Mouse (Mus musculus): ENCODE results near the gene Rps15a. TPM values are rescaled to one million over a fixed set of nuclear protein-coding genes. Genes with fewer than 3 reads are reported as not detected.

Rps15a gene
- polyA plus RNA-seq, 1 experiment from 2014 or later = 365 TPM

GRCm38 (mm10) chr7:118104458-118105052, 11.4 kb downstream of the Rps15a start:
- Histone ChIP-seq H3K9me3 (replicated peaks; ENCODE audit: control insufficient read depth, low read length) (no peaks in the 10 kb centered on the region), H3K36me3 (ENCODE audit: control insufficient read depth, insufficient read depth) (peaks cover 46% of the 10 kb centered on the region), H3K4me3 (ENCODE audit: low read length) (no peak overlapping the region), H3K9ac (ENCODE audit: low read length) (no peak overlapping the region), H3K27ac (ENCODE audit: low read length) (no peak overlapping the region), H3K4me1 (ENCODE audit: control insufficient read depth, insufficient read depth, low read length) (peaks cover 2% of the 10 kb centered on the region; the same call in 1 of the 2 replicates), H3K27me3 (ENCODE audit: control insufficient read depth, insufficient read depth, low read length) (no peaks in the 10 kb centered on the region), H3K4me2 (ENCODE audit: low read depth, low read length) (no peak overlapping the region)
- WGBS = 61% methylated on average over 5 of the region's 5 CpGs
- no peak for ATAC-seq (replicated peaks; ENCODE audit: extremely low read depth, insufficient read depth, low FRiP score)

GRCm38 (mm10) chr7:118103462-118104379, 12.3 kb downstream of the Rps15a start:
- Histone ChIP-seq H3K27ac (ENCODE audit: low read length) (no peak overlapping the region), H3K9me3 (replicated peaks; ENCODE audit: control insufficient read depth, low read length) (no peaks in the 10 kb centered on the region), H3K4me2 (ENCODE audit: low read depth, low read length) (no peak overlapping the region), H3K4me1 (ENCODE audit: control insufficient read depth, insufficient read depth, low read length) (peaks cover 2% of the 10 kb centered on the region; the same call in 1 of the 2 replicates), H3K36me3 (ENCODE audit: control insufficient read depth, insufficient read depth) (peaks cover 38% of the 10 kb centered on the region), H3K9ac (ENCODE audit: low read length) (no peak overlapping the region), H3K27me3 (ENCODE audit: control insufficient read depth, insufficient read depth, low read length) (no peaks in the 10 kb centered on the region), H3K4me3 (ENCODE audit: low read length) (no peak overlapping the region)
- ATAC-seq (replicated peaks; ENCODE audit: extremely low read depth, insufficient read depth, low FRiP score) = 0 out of 2 replicates have a peak, but pooled peaks have one; percentile 14
- WGBS = 46% methylated on average over 5 of the region's 5 CpGs

GRCm38 (mm10) chr7:118102678-118103461, 13.1 kb downstream of the Rps15a start:
- H3K36me3 ChIP-seq (ENCODE audit: control insufficient read depth, insufficient read depth) = peaks cover 29% of the 10 kb centered on the region
- ATAC-seq (replicated peaks; ENCODE audit: extremely low read depth, insufficient read depth, low FRiP score) = 0 out of 2 replicates have a peak, but pooled peaks have one; percentile 4
- H3K9ac ChIP-seq (ENCODE audit: low read length) = no peak overlapping the region
- H3K9me3 ChIP-seq (replicated peaks; ENCODE audit: control insufficient read depth, low read length) = no peaks in the 10 kb centered on the region
- no peak overlapping the region for H3K27ac ChIP-seq (ENCODE audit: low read length)
- H3K27me3 ChIP-seq (ENCODE audit: control insufficient read depth, insufficient read depth, low read length) = no peaks in the 10 kb centered on the region
- peaks cover 2% of the 10 kb centered on the region; the same call in 1 of the 2 replicates for H3K4me1 ChIP-seq (ENCODE audit: control insufficient read depth, insufficient read depth, low read length)
- H3K4me3 ChIP-seq (ENCODE audit: low read length) = no peak overlapping the region
- WGBS = 30% methylated on average over 4 of the region's 4 CpGs
- no peak overlapping the region for H3K4me2 ChIP-seq (ENCODE audit: low read depth, low read length)

GRCm38 (mm10) chr7:118102231-118102630, 13.8 kb downstream of the Rps15a start:
- Histone ChIP-seq H3K27ac (ENCODE audit: low read length) (no peak overlapping the region), H3K27me3 (ENCODE audit: control insufficient read depth, insufficient read depth, low read length) (no peaks in the 10 kb centered on the region), H3K9me3 (replicated peaks; ENCODE audit: control insufficient read depth, low read length) (no peaks in the 10 kb centered on the region), H3K4me1 (ENCODE audit: control insufficient read depth, insufficient read depth, low read length) (peaks cover 2% of the 10 kb centered on the region; the same call in 1 of the 2 replicates), H3K4me3 (ENCODE audit: low read length) (no peak overlapping the region), H3K4me2 (ENCODE audit: low read depth, low read length) (no peak overlapping the region), H3K9ac (ENCODE audit: low read length) (no peak overlapping the region), H3K36me3 (ENCODE audit: control insufficient read depth, insufficient read depth) (peaks cover 23% of the 10 kb centered on the region)
- 42% methylated on average over 4 of the region's 4 CpGs for WGBS
- ATAC-seq (replicated peaks; ENCODE audit: extremely low read depth, insufficient read depth, low FRiP score) = no peak

- no peaks in the 10 kb centered on the region for H3K36me3 ChIP-seq (ENCODE audit: control insufficient read depth, insufficient read depth)
- 0 out of 2 replicates have a peak, but pooled peaks have one; percentile 8 for ATAC-seq (replicated peaks; ENCODE audit: extremely low read depth, insufficient read depth, low FRiP score)
- H3K4me1 ChIP-seq (ENCODE audit: control insufficient read depth, insufficient read depth, low read length) = no peaks in the 10 kb centered on the region
- 38% methylated on average over 7 of the region's 7 CpGs for WGBS
- H3K9me3 ChIP-seq (replicated peaks; ENCODE audit: control insufficient read depth, low read length) = no peaks in the 10 kb centered on the region
- no peak overlapping the region for H3K4me3 ChIP-seq (ENCODE audit: low read length)
- H3K4me2 ChIP-seq (ENCODE audit: low read depth, low read length) = no peak overlapping the region
- H3K27ac ChIP-seq (ENCODE audit: low read length) = no peak overlapping the region
- H3K9ac ChIP-seq (ENCODE audit: low read length) = no peak overlapping the region
- no peaks in the 10 kb centered on the region for H3K27me3 ChIP-seq (ENCODE audit: control insufficient read depth, insufficient read depth, low read length)
Measured at GRCm38 (mm10) chr7:118097615-118098014, 18.4 kb downstream of the Rps15a start.

- Histone ChIP-seq H3K27ac (ENCODE audit: low read length) (no peak overlapping the region), H3K4me1 (ENCODE audit: control insufficient read depth, insufficient read depth, low read length) (no peaks in the 10 kb centered on the region), H3K27me3 (ENCODE audit: control insufficient read depth, insufficient read depth, low read length) (no peaks in the 10 kb centered on the region), H3K9ac (ENCODE audit: low read length) (no peak overlapping the region), H3K4me3 (ENCODE audit: low read length) (no peak overlapping the region), H3K9me3 (replicated peaks; ENCODE audit: control insufficient read depth, low read length) (no peaks in the 10 kb centered on the region), H3K4me2 (ENCODE audit: low read depth, low read length) (no peak overlapping the region), H3K36me3 (ENCODE audit: control insufficient read depth, insufficient read depth) (no peaks in the 10 kb centered on the region)
- WGBS = 75% methylated on average over 4 of the region's 4 CpGs
- ATAC-seq (replicated peaks; ENCODE audit: extremely low read depth, insufficient read depth, low FRiP score) = no peak
Measured at GRCm38 (mm10) chr7:118079987-118080386, 36.0 kb downstream of the Rps15a start.

- Histone ChIP-seq H3K9ac (ENCODE audit: low read length) (no peak overlapping the region), H3K4me3 (ENCODE audit: low read length) (no peak overlapping the region), H3K27ac (ENCODE audit: low read length) (no peak overlapping the region), H3K4me1 (ENCODE audit: control insufficient read depth, insufficient read depth, low read length) (no peaks in the 10 kb centered on the region), H3K27me3 (ENCODE audit: control insufficient read depth, insufficient read depth, low read length) (no peaks in the 10 kb centered on the region), H3K36me3 (ENCODE audit: control insufficient read depth, insufficient read depth) (no peaks in the 10 kb centered on the region), H3K9me3 (replicated peaks; ENCODE audit: control insufficient read depth, low read length) (no peaks in the 10 kb centered on the region), H3K4me2 (ENCODE audit: low read depth, low read length) (no peak overlapping the region)
- no peak for ATAC-seq (replicated peaks; ENCODE audit: extremely low read depth, insufficient read depth, low FRiP score)
- 82% methylated on average over 5 of the region's 5 CpGs for WGBS
Measured at GRCm38 (mm10) chr7:118079097-118079496, 36.9 kb downstream of the Rps15a start.

GRCm38 (mm10) chr7:118067261-118067660, 48.7 kb downstream of the Rps15a start:
- no peak overlapping the region for H3K4me2 ChIP-seq (ENCODE audit: low read depth, low read length)
- H3K27me3 ChIP-seq (ENCODE audit: control insufficient read depth, insufficient read depth, low read length) = no peaks in the 10 kb centered on the region
- 89% methylated on average over 5 of the region's 5 CpGs for WGBS
- ATAC-seq (replicated peaks; ENCODE audit: extremely low read depth, insufficient read depth, low FRiP score) = no peak
- no peak overlapping the region for H3K9ac ChIP-seq (ENCODE audit: low read length)
- no peaks in the 10 kb centered on the region for H3K9me3 ChIP-seq (replicated peaks; ENCODE audit: control insufficient read depth, low read length)
- H3K27ac ChIP-seq (ENCODE audit: low read length) = no peak overlapping the region
- no peaks in the 10 kb centered on the region for H3K4me1 ChIP-seq (ENCODE audit: control insufficient read depth, insufficient read depth, low read length)
- no peaks in the 10 kb centered on the region for H3K36me3 ChIP-seq (ENCODE audit: control insufficient read depth, insufficient read depth)
- H3K4me3 ChIP-seq (ENCODE audit: low read length) = no peak overlapping the region

Data from heart, embryonic 16.5 days (tissue).